Mouse (Mus musculus): Measurements from ENCODE around the gene S100a6. TPM values are rescaled to one million over a fixed set of nuclear protein-coding genes. Genes with fewer than 3 reads are reported as not detected.

Gene S100a6
- polyA plus RNA-seq, 1 experiment from 2014 or later, result 168 TPM

- WGBS, result 78% methylated on average over 2 of the region's 2 CpGs
- Histone ChIP-seq H3K4me3 (replicated peaks) (no peak overlapping the region), H3K9me3 (replicated peaks) (no peaks in the 10 kb centered on the region), H3K4me2 (no peak overlapping the region), H3K4me1 (no peaks in the 10 kb centered on the region), H3K36me3 (no peaks in the 10 kb centered on the region), H3K9ac (no peak overlapping the region), H3K27ac (no peak overlapping the region), H3K27me3 (no peaks in the 10 kb centered on the region)
- ATAC-seq (replicated peaks; ENCODE audit: low FRiP score), result no peak
Measured at GRCm38 (mm10) chr3:90631984-90632383, 19.3 kb downstream of the S100a6 start.

GRCm38 (mm10) chr3:90638511-90639275, 26.0 kb downstream of the S100a6 start:
- Histone ChIP-seq H3K27me3 (no peaks in the 10 kb centered on the region), H3K4me2 (no peak overlapping the region), H3K4me3 (replicated peaks) (no peak overlapping the region), H3K9me3 (replicated peaks) (no peaks in the 10 kb centered on the region), H3K4me1 (no peaks in the 10 kb centered on the region), H3K9ac (no peak overlapping the region), H3K36me3 (no peaks in the 10 kb centered on the region), H3K27ac (no peak overlapping the region)
- WGBS, result 80% methylated on average over 1 of the region's 1 CpGs
- no peak for ATAC-seq (replicated peaks; ENCODE audit: low FRiP score)

- Histone ChIP-seq H3K4me3 (replicated peaks) (no peak overlapping the region), H3K4me1 (no peaks in the 10 kb centered on the region), H3K4me2 (no peak overlapping the region), H3K9me3 (replicated peaks) (no peaks in the 10 kb centered on the region), H3K9ac (no peak overlapping the region), H3K36me3 (no peaks in the 10 kb centered on the region), H3K27me3 (no peaks in the 10 kb centered on the region), H3K27ac (no peak overlapping the region)
- ATAC-seq (replicated peaks; ENCODE audit: low FRiP score), result no peak
- WGBS, result 56% methylated on average over 7 of the region's 7 CpGs
Measured at GRCm38 (mm10) chr3:90639511-90640154, 27.0 kb downstream of the S100a6 start.

GRCm38 (mm10) chr3:90640981-90641380, 28.3 kb downstream of the S100a6 start:
- Histone ChIP-seq H3K4me2 (no peak overlapping the region), H3K4me1 (no peaks in the 10 kb centered on the region), H3K9me3 (replicated peaks) (no peaks in the 10 kb centered on the region), H3K27me3 (no peaks in the 10 kb centered on the region), H3K9ac (no peak overlapping the region), H3K27ac (no peak overlapping the region), H3K36me3 (no peaks in the 10 kb centered on the region), H3K4me3 (replicated peaks) (no peak overlapping the region)
- 76% methylated on average over 7 of the region's 7 CpGs for WGBS
- ATAC-seq (replicated peaks; ENCODE audit: low FRiP score), result no peak

GRCm38 (mm10) chr3:90644220-90644619, 31.5 kb downstream of the S100a6 start:
- Histone ChIP-seq H3K4me3 (replicated peaks) (no peak overlapping the region), H3K27me3 (no peaks in the 10 kb centered on the region), H3K4me2 (no peak overlapping the region), H3K4me1 (no peaks in the 10 kb centered on the region), H3K9me3 (replicated peaks) (no peaks in the 10 kb centered on the region), H3K9ac (no peak overlapping the region), H3K36me3 (no peaks in the 10 kb centered on the region), H3K27ac (no peak overlapping the region)
- ATAC-seq (replicated peaks; ENCODE audit: low FRiP score), result no peak
- 60% methylated on average over 3 of the region's 3 CpGs for WGBS

- no peaks in the 10 kb centered on the region for H3K4me1 ChIP-seq
- H3K27ac ChIP-seq, result no peak overlapping the region
- WGBS, result 47% methylated on average over 1 of the region's 1 CpGs
- no peaks in the 10 kb centered on the region for H3K27me3 ChIP-seq
- H3K4me3 ChIP-seq (replicated peaks), result no peak overlapping the region
- no peaks in the 10 kb centered on the region for H3K9me3 ChIP-seq (replicated peaks)
- no peaks in the 10 kb centered on the region for H3K36me3 ChIP-seq
- no peak for ATAC-seq (replicated peaks; ENCODE audit: low FRiP score)
- H3K4me2 ChIP-seq, result no peak overlapping the region
- H3K9ac ChIP-seq, result no peak overlapping the region
Measured at GRCm38 (mm10) chr3:90647291-90647690, 34.6 kb downstream of the S100a6 start.

- Histone ChIP-seq H3K9me3 (replicated peaks) (no peaks in the 10 kb centered on the region), H3K36me3 (no peaks in the 10 kb centered on the region), H3K4me1 (no peaks in the 10 kb centered on the region), H3K4me3 (replicated peaks) (no peak overlapping the region), H3K9ac (no peak overlapping the region), H3K4me2 (no peak overlapping the region), H3K27me3 (peaks cover 4% of the 10 kb centered on the region; the same call in 1 of the 2 replicates), H3K27ac (no peak overlapping the region)
- no peak for ATAC-seq (replicated peaks; ENCODE audit: low FRiP score)
Measured at GRCm38 (mm10) chr3:90648981-90649380, 36.3 kb downstream of the S100a6 start.

GRCm38 (mm10) chr3:90649832-90650231, 37.1 kb downstream of the S100a6 start:
- H3K27ac ChIP-seq, result no peak overlapping the region
- H3K4me3 ChIP-seq (replicated peaks), result no peak overlapping the region
- H3K36me3 ChIP-seq, result no peaks in the 10 kb centered on the region
- 95% methylated on average over 2 of the region's 2 CpGs for WGBS
- no peaks in the 10 kb centered on the region for H3K9me3 ChIP-seq (replicated peaks)
- H3K27me3 ChIP-seq, result peaks cover 9% of the 10 kb centered on the region; the same call in 1 of the 2 replicates
- H3K9ac ChIP-seq, result no peak overlapping the region
- no peaks in the 10 kb centered on the region for H3K4me1 ChIP-seq
- ATAC-seq (replicated peaks; ENCODE audit: low FRiP score), result no peak
- no peak overlapping the region for H3K4me2 ChIP-seq

GRCm38 (mm10) chr3:90652878-90653508, 40.3 kb downstream of the S100a6 start:
- Histone ChIP-seq H3K9me3 (replicated peaks) (no peaks in the 10 kb centered on the region), H3K27me3 (peaks cover 9% of the 10 kb centered on the region; the same call in 1 of the 2 replicates), H3K4me1 (no peaks in the 10 kb centered on the region), H3K4me2 (no peak overlapping the region), H3K36me3 (no peaks in the 10 kb centered on the region), H3K9ac (no peak overlapping the region), H3K4me3 (replicated peaks) (no peak overlapping the region), H3K27ac (no peak overlapping the region)
- 35% methylated on average over 5 of the region's 5 CpGs for WGBS
- ATAC-seq (replicated peaks; ENCODE audit: low FRiP score), result peak; percentile 79

- ATAC-seq (replicated peaks; ENCODE audit: low FRiP score), result no peak
Measured at GRCm38 (mm10) chr3:90653717-90654116, 41.0 kb downstream of the S100a6 start, which contains the start of gene S100a7a. Gene S100a7a, plus strand, starts transcription at chr3:90654017.

GRCm38 (mm10) chr3:90657405-90657804, 44.7 kb downstream of the S100a6 start:
- H3K9me3 ChIP-seq (replicated peaks), result no peaks in the 10 kb centered on the region
- no peaks in the 10 kb centered on the region for H3K4me1 ChIP-seq
- H3K27ac ChIP-seq, result no peak overlapping the region
- H3K27me3 ChIP-seq, result peaks cover 9% of the 10 kb centered on the region; the same call in 1 of the 2 replicates
- H3K4me3 ChIP-seq (replicated peaks), result no peak overlapping the region
- WGBS, result 77% methylated on average over 4 of the region's 4 CpGs
- H3K36me3 ChIP-seq, result no peaks in the 10 kb centered on the region
- no peak overlapping the region for H3K4me2 ChIP-seq
- no peak overlapping the region for H3K9ac ChIP-seq
- no peak for ATAC-seq (replicated peaks; ENCODE audit: low FRiP score)

More at GRCm38 (mm10) chr3:90653717-90654116, 41.0 kb downstream of the S100a6 start, which contains the start of gene S100a7a:
- H3K27ac ChIP-seq, result no peak within 1 kb of the TSS
- H3K9ac ChIP-seq, result no peak within 1 kb of the TSS
- H3K4me2 ChIP-seq, result no peak within 1 kb of the TSS
- H3K4me3 ChIP-seq (replicated peaks), result no peak within 1 kb of the TSS
- peaks cover 9% of the 10 kb centered on the region; the same call in 1 of the 2 replicates for H3K27me3 ChIP-seq
- no peaks in the 10 kb centered on the region for H3K4me1 ChIP-seq
- no peaks in the 10 kb centered on the region for H3K9me3 ChIP-seq (replicated peaks)
- no peaks in the 10 kb centered on the region for H3K36me3 ChIP-seq

GRCm38 (mm10) chr3:90659364-90660044, 46.8 kb downstream of the S100a6 start:
- no peak overlapping the region for H3K9ac ChIP-seq
- no peaks in the 10 kb centered on the region for H3K36me3 ChIP-seq
- H3K9me3 ChIP-seq (replicated peaks), result no peaks in the 10 kb centered on the region
- no peak overlapping the region for H3K27ac ChIP-seq
- no peak for ATAC-seq (replicated peaks; ENCODE audit: low FRiP score)
- H3K4me2 ChIP-seq, result no peak overlapping the region
- 0 out of 2 replicates have a peak, but pooled peaks cover 3% of the 10 kb centered on the region for H3K27me3 ChIP-seq
- H3K4me1 ChIP-seq, result no peaks in the 10 kb centered on the region
- no peak overlapping the region for H3K4me3 ChIP-seq (replicated peaks)
